Mouse (Mus musculus): ENCODE measurements around the gene Cacnb2. TPM values are rescaled to one million over a fixed set of nuclear protein-coding genes. Genes with fewer than 3 reads are reported as not detected.

The Cacnb2 gene
- 3.3 and 3.4 TPM in 2 replicates for polyA plus RNA-seq (2015; fragmentation: Nextera tagmentation; extraction: Ambion mirVana)

- peaks cover 15% of the 10 kb centered on the region for H3K4me1 ChIP-seq
- no peak for ATAC-seq (replicated peaks)
- no peaks in the 10 kb centered on the region for H3K27me3 ChIP-seq
- peak within 1 kb of the TSS; percentile 66; the same call in 1 of the 2 replicates for H3K27ac ChIP-seq (replicated peaks)
- H3K9me3 ChIP-seq: no peaks in the 10 kb centered on the region
- WGBS: 51% methylated on average over 3 of the region's 3 CpGs
- H3K9ac ChIP-seq (replicated peaks): peak within 1 kb of the TSS; percentile 57
- peak within 1 kb of the TSS; percentile 51 for H3K4me3 ChIP-seq
- H3K36me3 ChIP-seq: no peaks in the 10 kb centered on the region
- H3K4me2 ChIP-seq (replicated peaks): peak within 1 kb of the TSS; percentile 97
Measured at GRCm38 (mm10) chr2:14602788-14603187, at the start of gene Cacnb2. Gene Cacnb2, plus strand, starts transcription at chr2:14603088.

- no peak for ATAC-seq (replicated peaks)
- Histone ChIP-seq H3K9me3 (no peaks in the 10 kb centered on the region), H3K4me3 (no peak overlapping the region), H3K27ac (replicated peaks) (no peak overlapping the region), H3K27me3 (no peaks in the 10 kb centered on the region), H3K4me1 (no peaks in the 10 kb centered on the region), H3K36me3 (no peaks in the 10 kb centered on the region), H3K9ac (replicated peaks) (no peak overlapping the region), H3K4me2 (replicated peaks) (no peak overlapping the region)
- WGBS: 87% methylated on average over 2 of the region's 2 CpGs
Measured at GRCm38 (mm10) chr2:14568020-14568419, 34.9 kb upstream of the Cacnb2 start.

GRCm38 (mm10) chr2:14571300-14571699, 31.6 kb upstream of the Cacnb2 start:
- Histone ChIP-seq H3K4me3 (no peak overlapping the region), H3K4me2 (replicated peaks) (no peak overlapping the region), H3K36me3 (no peaks in the 10 kb centered on the region), H3K27ac (replicated peaks) (no peak overlapping the region), H3K9ac (replicated peaks) (no peak overlapping the region), H3K27me3 (no peaks in the 10 kb centered on the region), H3K4me1 (no peaks in the 10 kb centered on the region), H3K9me3 (no peaks in the 10 kb centered on the region)
- no peak for ATAC-seq (replicated peaks)

GRCm38 (mm10) chr2:14589541-14589940, 13.3 kb upstream of the Cacnb2 start:
- Histone ChIP-seq H3K4me1 (no peaks in the 10 kb centered on the region), H3K36me3 (no peaks in the 10 kb centered on the region), H3K4me3 (no peak overlapping the region), H3K9me3 (no peaks in the 10 kb centered on the region), H3K4me2 (replicated peaks) (no peak overlapping the region), H3K27me3 (no peaks in the 10 kb centered on the region), H3K27ac (replicated peaks) (no peak overlapping the region), H3K9ac (replicated peaks) (no peak overlapping the region)
- WGBS: 78% methylated on average over 4 of the region's 4 CpGs
- no peak for ATAC-seq (replicated peaks)

GRCm38 (mm10) chr2:14597909-14598563, 4.9 kb upstream of the Cacnb2 start:
- 0 out of 2 replicates have a peak, but pooled peaks have one; percentile 51 for ATAC-seq (replicated peaks)

GRCm38 (mm10) chr2:14603784-14604781, 1.2 kb downstream of the Cacnb2 start:
- ATAC-seq (replicated peaks): peak; percentile 94
- H3K36me3 ChIP-seq: no peaks in the 10 kb centered on the region
- H3K4me2 ChIP-seq (replicated peaks): peak overlapping the region; percentile 97
- WGBS: under 1% methylated on average over 77 of the region's 83 CpGs
- peak overlapping the region; percentile 57 for H3K9ac ChIP-seq (replicated peaks)
- no peaks in the 10 kb centered on the region for H3K27me3 ChIP-seq
- H3K4me1 ChIP-seq: peaks cover 15% of the 10 kb centered on the region
- peak overlapping the region; percentile 66 for H3K27ac ChIP-seq (replicated peaks)
- H3K4me3 ChIP-seq: peak overlapping the region; percentile 51
- no peaks in the 10 kb centered on the region for H3K9me3 ChIP-seq

More at GRCm38 (mm10) chr2:14597909-14598563, 4.9 kb upstream of the Cacnb2 start:
- no peaks in the 10 kb centered on the region for H3K4me1 ChIP-seq
- H3K9me3 ChIP-seq: no peaks in the 10 kb centered on the region
- H3K27me3 ChIP-seq: no peaks in the 10 kb centered on the region
- H3K27ac ChIP-seq (replicated peaks): no peak overlapping the region
- no peaks in the 10 kb centered on the region for H3K36me3 ChIP-seq
- no peak overlapping the region for H3K4me2 ChIP-seq (replicated peaks)
- H3K9ac ChIP-seq (replicated peaks): no peak overlapping the region
- H3K4me3 ChIP-seq: no peak overlapping the region

- peak overlapping the region; percentile 66 for H3K27ac ChIP-seq (replicated peaks)
- peak overlapping the region; percentile 57 for H3K9ac ChIP-seq (replicated peaks)
- H3K36me3 ChIP-seq: no peaks in the 10 kb centered on the region
- H3K4me3 ChIP-seq: peak overlapping the region; percentile 51
- 0% methylated on average over 22 of the region's 22 CpGs for WGBS
- peaks cover 15% of the 10 kb centered on the region for H3K4me1 ChIP-seq
- ATAC-seq (replicated peaks): peak; percentile 64
- H3K9me3 ChIP-seq: no peaks in the 10 kb centered on the region
- H3K27me3 ChIP-seq: no peaks in the 10 kb centered on the region
- peak overlapping the region; percentile 97 for H3K4me2 ChIP-seq (replicated peaks)
Measured at GRCm38 (mm10) chr2:14604791-14605190, 1.9 kb downstream of the Cacnb2 start.

GRCm38 (mm10) chr2:14605207-14605606, 2.3 kb downstream of the Cacnb2 start:
- WGBS: 4% methylated on average over 7 of the region's 7 CpGs
- H3K27ac ChIP-seq (replicated peaks): no peak overlapping the region
- H3K4me2 ChIP-seq (replicated peaks): peak overlapping the region; percentile 97
- H3K4me3 ChIP-seq: peak overlapping the region; percentile 51
- peaks cover 15% of the 10 kb centered on the region for H3K4me1 ChIP-seq
- H3K9ac ChIP-seq (replicated peaks): peak overlapping the region; percentile 57
- no peak for ATAC-seq (replicated peaks)
- H3K27me3 ChIP-seq: no peaks in the 10 kb centered on the region
- no peaks in the 10 kb centered on the region for H3K36me3 ChIP-seq
- no peaks in the 10 kb centered on the region for H3K9me3 ChIP-seq

- Histone ChIP-seq H3K36me3 (no peaks in the 10 kb centered on the region), H3K4me1 (peaks cover 12% of the 10 kb centered on the region), H3K9ac (replicated peaks) (no peak overlapping the region), H3K4me3 (no peak overlapping the region), H3K27me3 (no peaks in the 10 kb centered on the region), H3K9me3 (no peaks in the 10 kb centered on the region), H3K4me2 (replicated peaks) (no peak overlapping the region), H3K27ac (replicated peaks) (no peak overlapping the region)
- no peak for ATAC-seq (replicated peaks)
- 53% methylated on average over 4 of the region's 4 CpGs for WGBS
Measured at GRCm38 (mm10) chr2:14608606-14609005, 5.7 kb downstream of the Cacnb2 start.

GRCm38 (mm10) chr2:14612705-14613104, 9.8 kb downstream of the Cacnb2 start:
- no peak overlapping the region for H3K27ac ChIP-seq (replicated peaks)
- no peaks in the 10 kb centered on the region for H3K36me3 ChIP-seq
- H3K4me3 ChIP-seq: no peak overlapping the region
- WGBS: 62% methylated on average over 4 of the region's 4 CpGs
- ATAC-seq (replicated peaks): no peak
- no peaks in the 10 kb centered on the region for H3K9me3 ChIP-seq
- no peak overlapping the region for H3K9ac ChIP-seq (replicated peaks)
- H3K27me3 ChIP-seq: no peaks in the 10 kb centered on the region
- no peak overlapping the region for H3K4me2 ChIP-seq (replicated peaks)
- H3K4me1 ChIP-seq: no peaks in the 10 kb centered on the region

GRCm38 (mm10) chr2:14616361-14616760, 13.5 kb downstream of the Cacnb2 start:
- Histone ChIP-seq H3K4me3 (no peak overlapping the region), H3K9me3 (no peaks in the 10 kb centered on the region), H3K36me3 (no peaks in the 10 kb centered on the region), H3K9ac (replicated peaks) (no peak overlapping the region), H3K4me2 (replicated peaks) (no peak overlapping the region), H3K27ac (replicated peaks) (no peak overlapping the region), H3K27me3 (no peaks in the 10 kb centered on the region), H3K4me1 (no peaks in the 10 kb centered on the region)
- no peak; the same call in 1 of the 2 replicates for ATAC-seq (replicated peaks)
- WGBS: 62% methylated on average over 3 of the region's 3 CpGs

Measured in forebrain, embryonic 15.5 days (tissue).